Mouse (Mus musculus): ENCODE results near the gene Derl2. TPM values are rescaled to one million over a fixed set of nuclear protein-coding genes. Genes with fewer than 3 reads are reported as not detected.
A peak's percentile ranks its signal among the peaks of the same experiment; 100 is the strongest.

Gene Derl2
- polyA plus RNA-seq, 1 experiment from 2014 or later: 36.8 TPM

- peak overlapping the region; percentile 95 for H3K4me3 ChIP-seq (replicated peaks)
- peaks cover 40% of the 10 kb centered on the region for H3K4me1 ChIP-seq (replicated peaks)
- peak overlapping the region; percentile 95 for H3K4me2 ChIP-seq
- H3K36me3 ChIP-seq: peaks cover 69% of the 10 kb centered on the region
- peak overlapping the region; percentile 88 for H3K9ac ChIP-seq
- DNase-seq: no peak
- WGBS (ENCODE audit: insufficient replicate concordance): 69% methylated on average over 14 of the region's 14 CpGs
- no peaks in the 10 kb centered on the region for H3K27me3 ChIP-seq
- H3K9me3 ChIP-seq (replicated peaks): no peaks in the 10 kb centered on the region
- H3K27ac ChIP-seq: peak overlapping the region; percentile 58
- ATAC-seq (ENCODE audit: low read depth): 0 out of 2 replicates have a peak, but pooled peaks have one; percentile 19
Observed at GRCm38 (mm10) chr11:70980751-70981510, 38.7 kb downstream of the Derl2 start.

- H3K4me3 ChIP-seq (replicated peaks): no peak overlapping the region
- no peak overlapping the region for H3K27ac ChIP-seq
- WGBS (ENCODE audit: insufficient replicate concordance): 80% methylated on average over 6 of the region's 6 CpGs
- no peak overlapping the region for H3K9ac ChIP-seq
- peaks cover 43% of the 10 kb centered on the region for H3K4me1 ChIP-seq (replicated peaks)
- no peaks in the 10 kb centered on the region for H3K9me3 ChIP-seq (replicated peaks)
- H3K27me3 ChIP-seq: no peaks in the 10 kb centered on the region
- H3K4me2 ChIP-seq: peak overlapping the region; percentile 95; the same call in 1 of the 2 replicates
- no peak for DNase-seq
- no peak for ATAC-seq (ENCODE audit: low read depth)
- peaks cover 69% of the 10 kb centered on the region for H3K36me3 ChIP-seq
Observed at GRCm38 (mm10) chr11:70980232-70980631, 39.4 kb downstream of the Derl2 start.

GRCm38 (mm10) chr11:70977293-70977692 lies 42.3 kb downstream of the Derl2 start:
- Histone ChIP-seq H3K9ac (no peak overlapping the region), H3K9me3 (replicated peaks) (no peaks in the 10 kb centered on the region), H3K4me3 (replicated peaks) (no peak overlapping the region), H3K27me3 (no peaks in the 10 kb centered on the region), H3K36me3 (peaks cover 90% of the 10 kb centered on the region), H3K4me1 (replicated peaks) (peaks cover 63% of the 10 kb centered on the region), H3K4me2 (no peak overlapping the region), H3K27ac (peak overlapping the region; percentile 9; the same call in 1 of the 2 replicates)
- no peak for DNase-seq
- WGBS (ENCODE audit: insufficient replicate concordance): 84% methylated on average over 6 of the region's 6 CpGs
- no peak for ATAC-seq (ENCODE audit: low read depth)

- Histone ChIP-seq H3K9me3 (replicated peaks) (no peaks in the 10 kb centered on the region), H3K36me3 (peaks cover 87% of the 10 kb centered on the region), H3K4me2 (no peak overlapping the region), H3K27me3 (no peaks in the 10 kb centered on the region), H3K27ac (peak overlapping the region; percentile 29; the same call in 1 of the 2 replicates), H3K9ac (peak overlapping the region; percentile 15; the same call in 1 of the 2 replicates), H3K4me1 (replicated peaks) (peaks cover 56% of the 10 kb centered on the region), H3K4me3 (replicated peaks) (no peak overlapping the region)
- ATAC-seq (ENCODE audit: low read depth) (no peak), DNase-seq (no peak)
- WGBS (ENCODE audit: insufficient replicate concordance): 65% methylated on average over 2 of the region's 2 CpGs
Observed at GRCm38 (mm10) chr11:70975193-70975592, 44.4 kb downstream of the Derl2 start.

GRCm38 (mm10) chr11:70973947-70974346 lies 45.7 kb downstream of the Derl2 start:
- no peaks in the 10 kb centered on the region for H3K9me3 ChIP-seq (replicated peaks)
- peaks cover 52% of the 10 kb centered on the region for H3K4me1 ChIP-seq (replicated peaks)
- peaks cover 74% of the 10 kb centered on the region for H3K36me3 ChIP-seq
- 69% methylated on average over 4 of the region's 4 CpGs for WGBS (ENCODE audit: insufficient replicate concordance)
- no peak overlapping the region for H3K4me2 ChIP-seq
- no peaks in the 10 kb centered on the region for H3K27me3 ChIP-seq
- ATAC-seq (ENCODE audit: low read depth) (no peak), DNase-seq (no peak)
- no peak overlapping the region for H3K4me3 ChIP-seq (replicated peaks)
- H3K27ac ChIP-seq: no peak overlapping the region; the same call in 1 of the 2 replicates
- H3K9ac ChIP-seq: 0 out of 2 replicates have a peak overlapping the region, but pooled peaks have one; percentile 15

GRCm38 (mm10) chr11:70972586-70972985 lies 47.1 kb downstream of the Derl2 start:
- no peak overlapping the region for H3K4me3 ChIP-seq (replicated peaks)
- DNase-seq: no peak
- ATAC-seq (ENCODE audit: low read depth): no peak
- WGBS (ENCODE audit: insufficient replicate concordance): 57% methylated on average over 1 of the region's 1 CpGs
- peaks cover 60% of the 10 kb centered on the region for H3K4me1 ChIP-seq (replicated peaks)
- peaks cover 62% of the 10 kb centered on the region for H3K36me3 ChIP-seq
- peak overlapping the region; percentile 46; the same call in 1 of the 2 replicates for H3K9ac ChIP-seq
- no peaks in the 10 kb centered on the region for H3K27me3 ChIP-seq
- H3K4me2 ChIP-seq: peak overlapping the region; percentile 78
- no peaks in the 10 kb centered on the region for H3K9me3 ChIP-seq (replicated peaks)
- peak overlapping the region; percentile 99 for H3K27ac ChIP-seq

- Histone ChIP-seq H3K9ac (peak overlapping the region; percentile 89), H3K27ac (peak overlapping the region; percentile 99), H3K4me3 (replicated peaks) (peak overlapping the region; percentile 84), H3K4me2 (peak overlapping the region; percentile 78), H3K9me3 (replicated peaks) (no peaks in the 10 kb centered on the region), H3K36me3 (peaks cover 57% of the 10 kb centered on the region), H3K27me3 (no peaks in the 10 kb centered on the region), H3K4me1 (replicated peaks) (peaks cover 62% of the 10 kb centered on the region)
- ATAC-seq (ENCODE audit: low read depth): peak; percentile 67
- DNase-seq: peak; percentile 75
- 7% methylated on average over 24 of the region's 24 CpGs for WGBS (ENCODE audit: insufficient replicate concordance)
Observed at GRCm38 (mm10) chr11:70970560-70971540, 48.8 kb downstream of the Derl2 start.

- H3K9me3 ChIP-seq (replicated peaks): no peaks in the 10 kb centered on the region
- H3K4me2 ChIP-seq: peak within 1 kb of the TSS; percentile 87
- ATAC-seq (ENCODE audit: low read depth) (peak; percentile 92), DNase-seq (peak; percentile 90)
- H3K27ac ChIP-seq: peak within 1 kb of the TSS; percentile 99
- no peaks in the 10 kb centered on the region for H3K27me3 ChIP-seq
- under 1% methylated on average over 43 of the region's 43 CpGs for WGBS (ENCODE audit: insufficient replicate concordance)
- peaks cover 57% of the 10 kb centered on the region for H3K4me1 ChIP-seq (replicated peaks)
- H3K4me3 ChIP-seq (replicated peaks): peak within 1 kb of the TSS; percentile 84
- H3K9ac ChIP-seq: peak within 1 kb of the TSS; percentile 89
- H3K36me3 ChIP-seq: peaks cover 57% of the 10 kb centered on the region
Observed at GRCm38 (mm10) chr11:70969821-70970559, 49.7 kb downstream of the Derl2 start, which contains the start of the genes Nup88 and Rpain. Gene Nup88 (minus strand): TSS chr11:70969973. Gene Rpain (plus strand): TSS chr11:70970213.

- Histone ChIP-seq H3K9me3 (replicated peaks) (no peaks in the 10 kb centered on the region), H3K4me3 (replicated peaks) (peak overlapping the region; percentile 84), H3K27ac (peak overlapping the region; percentile 89), H3K4me1 (replicated peaks) (peaks cover 55% of the 10 kb centered on the region), H3K27me3 (no peaks in the 10 kb centered on the region), H3K36me3 (peaks cover 57% of the 10 kb centered on the region), H3K9ac (peak overlapping the region; percentile 89), H3K4me2 (peak overlapping the region; percentile 87)
- DNase-seq (no peak), ATAC-seq (ENCODE audit: low read depth) (peak; percentile 5; the same call in 1 of the 2 replicates)
- WGBS (ENCODE audit: insufficient replicate concordance): under 1% methylated on average over 25 of the region's 25 CpGs
Observed at GRCm38 (mm10) chr11:70969271-70969794, 50.3 kb downstream of the Derl2 start.

- H3K36me3 ChIP-seq: peaks cover 77% of the 10 kb centered on the region
- ATAC-seq (ENCODE audit: low read depth) (no peak), DNase-seq (no peak)
- no peak overlapping the region for H3K27ac ChIP-seq
- peaks cover 43% of the 10 kb centered on the region for H3K4me1 ChIP-seq (replicated peaks)
- no peaks in the 10 kb centered on the region for H3K9me3 ChIP-seq (replicated peaks)
- 76% methylated on average over 4 of the region's 4 CpGs for WGBS (ENCODE audit: insufficient replicate concordance)
- H3K4me2 ChIP-seq: no peak overlapping the region
- H3K4me3 ChIP-seq (replicated peaks): no peak overlapping the region
- H3K27me3 ChIP-seq: no peaks in the 10 kb centered on the region
- no peak overlapping the region for H3K9ac ChIP-seq
Observed at GRCm38 (mm10) chr11:70964222-70964907, 55.3 kb downstream of the Derl2 start.

Measured in liver, embryonic 13.5 days (tissue).